Mouse (Mus musculus): ENCODE results near the gene Plch2. TPM values are rescaled to one million over a fixed set of nuclear protein-coding genes. Genes with fewer than 3 reads are reported as not detected.

Gene Plch2
- polyA plus RNA-seq, 1 experiment = 37.6 TPM

DNA sequence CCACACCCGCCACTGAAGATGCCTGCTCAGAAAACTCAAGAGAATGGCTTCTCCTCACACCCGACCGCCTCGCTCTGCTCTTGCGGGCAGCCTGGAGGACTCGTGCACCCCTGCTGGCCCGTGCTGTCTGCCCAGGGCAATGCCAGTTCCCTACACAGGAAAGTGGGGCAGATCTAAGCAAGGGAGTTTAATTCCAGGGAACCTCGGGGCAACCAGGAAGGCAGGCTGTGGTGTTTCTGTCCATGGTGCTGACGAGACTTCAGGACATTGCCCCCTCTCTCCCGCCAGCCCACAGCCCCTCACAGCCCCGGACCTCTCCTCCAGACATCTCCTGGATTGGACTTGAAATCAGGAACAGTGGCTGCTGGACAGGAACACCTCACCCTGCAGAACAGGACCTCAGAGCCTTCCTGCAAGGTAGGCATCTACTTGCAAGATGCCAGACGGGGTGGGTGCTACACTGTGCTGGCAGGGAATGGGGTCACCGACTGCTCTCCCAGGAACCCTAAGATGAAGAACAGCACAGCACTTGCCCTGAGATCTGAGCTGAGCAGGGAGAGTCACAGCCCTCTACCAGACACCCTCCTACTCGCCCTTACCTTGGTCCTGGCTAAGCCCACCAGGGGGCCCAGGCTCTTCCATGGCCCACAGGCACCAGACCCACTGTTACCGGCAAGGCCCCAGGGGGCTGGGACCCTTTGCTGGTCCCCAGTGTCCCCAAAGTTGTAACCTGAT, 37.8 kb downstream of the Plch2 start:
- no peak for DNase-seq (ENCODE audit: low read depth)
- no peak for TF ChIP-seq POLR2A (IDR thresholded peaks at IDR 0.05; ENCODE audit: borderline replicate concordance, extremely low read depth, insufficient read depth, insufficient read length, poor library complexity, severe bottlenecking)
- TF ChIP-seq CTCF (IDR thresholded peaks at IDR 0.05; ENCODE audit: borderline replicate concordance, extremely low read depth, insufficient read depth, insufficient read length) = 0 out of 2 replicates have a peak, but pooled peaks have one; percentile 2

DNA sequence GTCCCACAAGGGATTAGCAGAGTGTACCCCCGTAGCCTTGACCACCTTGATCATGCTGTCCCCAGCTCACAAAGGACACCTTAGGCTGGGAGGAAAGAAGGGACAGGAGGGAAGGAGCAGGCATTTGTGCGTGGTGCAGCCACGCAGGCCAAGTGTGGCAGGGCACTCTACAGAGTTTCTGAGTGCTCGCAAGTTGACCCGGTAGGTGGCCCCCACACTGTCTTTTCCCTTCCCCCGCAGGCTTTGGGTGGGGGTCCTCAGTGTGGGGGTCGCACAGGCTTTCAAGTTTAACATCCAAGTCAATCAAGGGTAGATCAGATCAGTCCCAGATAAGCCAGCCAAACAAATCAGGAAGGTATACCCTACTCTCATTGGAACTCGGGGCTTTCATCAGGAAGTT, 38.5 kb downstream of the Plch2 start:
- DNase-seq (ENCODE audit: low read depth) = no peak

DNA sequence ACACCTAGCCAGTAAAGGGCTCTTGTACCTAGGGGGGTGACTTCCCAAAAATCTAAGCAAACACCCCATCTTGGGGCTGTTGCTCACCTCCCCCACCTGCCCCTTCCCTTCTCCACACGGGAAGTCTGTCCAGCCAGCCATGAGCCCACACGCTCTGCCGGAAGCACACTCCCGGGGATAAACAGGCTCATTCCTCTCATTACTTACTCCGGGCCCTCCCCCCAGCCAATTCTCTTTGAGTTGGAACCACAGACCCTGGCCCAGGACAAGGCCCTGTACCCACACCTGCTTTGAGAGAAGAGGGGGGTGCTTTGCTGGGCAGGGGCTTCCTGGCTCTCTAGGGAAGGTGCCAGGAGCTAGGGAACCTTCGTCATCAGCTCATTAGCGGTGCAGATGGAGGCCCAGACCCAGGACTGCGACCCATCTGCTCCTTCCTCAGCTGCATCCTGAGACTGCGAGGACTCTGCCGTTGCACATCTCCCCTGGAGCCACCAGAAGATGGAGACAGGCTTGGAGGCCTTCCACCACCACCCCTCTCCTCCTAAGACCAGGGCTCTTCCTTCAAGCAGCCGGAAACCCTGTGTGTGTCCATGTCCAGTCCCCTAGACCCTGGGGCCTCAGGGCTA, 39.2 kb downstream of the Plch2 start:
- TF ChIP-seq POLR2A (IDR thresholded peaks at IDR 0.05; ENCODE audit: borderline replicate concordance, extremely low read depth, insufficient read depth, insufficient read length, poor library complexity, severe bottlenecking) = no peak
- no peak for TF ChIP-seq CTCF (IDR thresholded peaks at IDR 0.05; ENCODE audit: borderline replicate concordance, extremely low read depth, insufficient read depth, insufficient read length)
- peak; percentile 70 for DNase-seq (ENCODE audit: low read depth)

More for the DNA sequence above, 38.5 kb downstream of the Plch2 start:
- TF ChIP-seq CTCF (IDR thresholded peaks at IDR 0.05; ENCODE audit: borderline replicate concordance, extremely low read depth, insufficient read depth, insufficient read length) (no peak), POLR2A (IDR thresholded peaks at IDR 0.05; ENCODE audit: borderline replicate concordance, extremely low read depth, insufficient read depth, insufficient read length, poor library complexity, severe bottlenecking) (no peak)

DNA sequence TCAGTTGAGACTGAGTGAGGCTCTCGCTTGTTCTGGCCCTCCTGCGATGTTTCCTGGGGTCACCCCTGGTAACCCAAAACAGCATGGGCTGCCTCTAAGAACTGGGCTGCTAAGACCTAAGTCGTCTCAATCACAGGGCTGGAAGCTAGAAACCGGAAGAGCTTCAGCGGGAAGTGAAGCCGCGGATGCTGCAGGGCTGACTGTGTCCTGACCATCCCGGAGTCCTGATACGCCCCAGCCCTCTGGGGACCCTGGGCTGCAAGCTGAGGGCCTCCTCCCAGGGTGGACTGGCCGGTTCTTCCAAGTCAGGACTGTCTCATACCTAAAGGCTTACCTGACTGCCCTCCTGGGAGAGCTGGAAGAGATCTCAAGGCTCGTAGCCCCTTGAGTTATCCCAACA, 39.8 kb downstream of the Plch2 start:
- no peak for TF ChIP-seq CTCF (IDR thresholded peaks at IDR 0.05; ENCODE audit: borderline replicate concordance, extremely low read depth, insufficient read depth, insufficient read length)
- TF ChIP-seq POLR2A (IDR thresholded peaks at IDR 0.05; ENCODE audit: borderline replicate concordance, extremely low read depth, insufficient read depth, insufficient read length, poor library complexity, severe bottlenecking) = no peak

DNA sequence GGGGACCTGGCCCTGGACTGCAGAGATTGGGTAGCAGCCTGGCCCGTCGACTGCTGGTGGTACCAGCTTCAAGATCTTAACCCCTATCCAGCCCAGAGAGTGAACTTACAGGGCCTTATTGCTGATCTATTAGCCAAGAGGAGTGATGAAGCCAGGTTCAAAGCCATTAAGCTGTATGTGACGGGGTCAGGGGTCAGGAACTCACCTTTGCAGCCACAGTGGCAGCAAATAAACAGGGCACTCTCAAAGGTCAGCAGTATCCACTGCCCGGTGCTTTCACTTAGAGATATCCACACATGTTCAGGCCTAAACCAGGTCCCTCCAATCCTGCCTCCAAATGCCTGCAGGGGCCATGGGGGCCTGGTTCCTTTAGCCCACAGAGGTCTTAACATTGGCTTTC, 41.0 kb downstream of the Plch2 start:
- DNase-seq (ENCODE audit: low read depth) = no peak
- TF ChIP-seq CTCF (IDR thresholded peaks at IDR 0.05; ENCODE audit: borderline replicate concordance, extremely low read depth, insufficient read depth, insufficient read length) (no peak), POLR2A (IDR thresholded peaks at IDR 0.05; ENCODE audit: borderline replicate concordance, extremely low read depth, insufficient read depth, insufficient read length, poor library complexity, severe bottlenecking) (no peak)

More for the DNA sequence above, 39.8 kb downstream of the Plch2 start:
- DNase-seq (ENCODE audit: low read depth) = no peak

DNA sequence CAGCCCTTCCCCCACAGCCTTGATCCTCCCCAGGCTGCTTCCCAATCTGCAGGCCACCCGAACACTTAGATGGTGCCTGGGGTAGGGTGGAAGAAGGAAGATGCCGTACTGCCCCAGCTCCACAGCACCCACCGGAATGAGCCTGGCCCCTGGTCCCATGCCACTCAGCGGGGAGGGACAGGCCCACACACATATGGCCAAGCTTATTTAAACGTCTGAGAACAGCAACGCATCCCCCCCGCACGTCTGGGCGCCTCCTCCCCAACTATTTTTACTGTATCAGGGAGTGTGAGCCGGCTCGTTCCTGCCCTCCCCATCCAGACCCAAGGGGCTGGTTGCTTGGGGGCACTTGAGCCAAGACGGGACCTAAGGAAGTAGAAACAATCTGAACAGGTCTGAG, 41.8 kb downstream of the Plch2 start:
- TF ChIP-seq CTCF (IDR thresholded peaks at IDR 0.05; ENCODE audit: borderline replicate concordance, extremely low read depth, insufficient read depth, insufficient read length) (no peak), POLR2A (IDR thresholded peaks at IDR 0.05; ENCODE audit: borderline replicate concordance, extremely low read depth, insufficient read depth, insufficient read length, poor library complexity, severe bottlenecking) (no peak)
- DNase-seq (ENCODE audit: low read depth) = no peak

DNA sequence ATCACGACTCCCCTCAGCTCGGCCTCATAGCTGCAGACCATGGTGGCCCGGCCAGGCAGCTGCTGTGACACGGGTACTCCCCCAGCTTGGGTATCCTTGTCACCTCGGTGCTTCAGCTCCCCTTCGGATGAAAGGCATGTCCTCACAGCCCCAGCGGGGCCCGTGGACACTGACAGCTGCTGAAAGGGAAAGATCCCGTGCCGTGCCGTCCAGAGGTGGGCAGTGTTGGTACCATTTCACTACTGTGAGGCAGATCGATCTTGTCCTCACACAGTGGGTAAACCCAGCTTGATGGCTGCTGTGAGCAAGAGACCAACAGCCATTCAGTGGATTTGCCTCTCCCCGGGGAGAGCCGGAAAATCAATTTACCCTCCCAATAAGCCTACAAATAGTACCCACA, 42.3 kb downstream of the Plch2 start:
- no peak for DNase-seq (ENCODE audit: low read depth)
- no peak for TF ChIP-seq CTCF (IDR thresholded peaks at IDR 0.05; ENCODE audit: borderline replicate concordance, extremely low read depth, insufficient read depth, insufficient read length)
- no peak for TF ChIP-seq POLR2A (IDR thresholded peaks at IDR 0.05; ENCODE audit: borderline replicate concordance, extremely low read depth, insufficient read depth, insufficient read length, poor library complexity, severe bottlenecking)

DNA sequence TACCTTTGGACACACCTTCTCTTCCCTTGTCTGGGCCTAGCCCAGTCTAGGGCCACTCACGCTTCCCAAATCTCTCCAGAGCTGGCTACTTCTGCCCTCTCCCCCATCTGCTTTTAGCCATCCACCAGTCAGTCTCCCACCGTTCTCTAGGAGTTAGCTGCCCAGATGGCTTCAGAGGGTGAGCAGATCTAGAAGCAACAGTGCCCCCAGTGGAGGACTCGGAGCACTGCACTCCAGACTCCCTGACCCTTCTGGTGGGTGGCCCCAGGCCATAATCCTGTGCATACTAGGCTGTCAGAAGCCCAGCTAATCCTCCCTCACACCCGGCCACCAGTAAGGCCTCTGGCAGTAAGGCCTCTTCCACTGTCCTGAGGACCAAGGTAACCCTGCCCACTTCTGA, 43.8 kb downstream of the Plch2 start:
- TF ChIP-seq CTCF (IDR thresholded peaks at IDR 0.05; ENCODE audit: borderline replicate concordance, extremely low read depth, insufficient read depth, insufficient read length) (peak; percentile 92), POLR2A (IDR thresholded peaks at IDR 0.05; ENCODE audit: borderline replicate concordance, extremely low read depth, insufficient read depth, insufficient read length, poor library complexity, severe bottlenecking) (no peak)
- DNase-seq (ENCODE audit: low read depth) = peak; percentile 77

DNA sequence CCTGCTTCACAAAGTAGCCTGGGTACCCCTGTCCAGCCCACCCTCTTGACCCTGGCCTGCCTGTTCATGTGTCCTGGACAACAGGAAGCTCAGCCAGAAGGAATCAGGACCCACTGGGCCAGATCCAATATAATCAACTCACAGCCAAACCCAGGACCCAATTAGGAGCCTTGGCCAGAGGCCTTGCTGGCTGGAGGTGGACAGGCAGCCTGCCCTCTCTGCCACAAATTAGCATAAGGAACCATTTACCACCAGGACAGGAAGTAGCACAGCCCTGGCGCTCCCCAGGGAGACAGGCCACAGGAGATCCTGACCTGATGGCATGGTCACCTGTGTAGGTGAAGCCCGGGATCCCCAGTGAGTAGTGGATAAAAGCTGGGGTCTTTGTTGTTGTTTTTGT, 44.5 kb downstream of the Plch2 start:
- no peak for TF ChIP-seq POLR2A (IDR thresholded peaks at IDR 0.05; ENCODE audit: borderline replicate concordance, extremely low read depth, insufficient read depth, insufficient read length, poor library complexity, severe bottlenecking)
- DNase-seq (ENCODE audit: low read depth) = no peak

DNA sequence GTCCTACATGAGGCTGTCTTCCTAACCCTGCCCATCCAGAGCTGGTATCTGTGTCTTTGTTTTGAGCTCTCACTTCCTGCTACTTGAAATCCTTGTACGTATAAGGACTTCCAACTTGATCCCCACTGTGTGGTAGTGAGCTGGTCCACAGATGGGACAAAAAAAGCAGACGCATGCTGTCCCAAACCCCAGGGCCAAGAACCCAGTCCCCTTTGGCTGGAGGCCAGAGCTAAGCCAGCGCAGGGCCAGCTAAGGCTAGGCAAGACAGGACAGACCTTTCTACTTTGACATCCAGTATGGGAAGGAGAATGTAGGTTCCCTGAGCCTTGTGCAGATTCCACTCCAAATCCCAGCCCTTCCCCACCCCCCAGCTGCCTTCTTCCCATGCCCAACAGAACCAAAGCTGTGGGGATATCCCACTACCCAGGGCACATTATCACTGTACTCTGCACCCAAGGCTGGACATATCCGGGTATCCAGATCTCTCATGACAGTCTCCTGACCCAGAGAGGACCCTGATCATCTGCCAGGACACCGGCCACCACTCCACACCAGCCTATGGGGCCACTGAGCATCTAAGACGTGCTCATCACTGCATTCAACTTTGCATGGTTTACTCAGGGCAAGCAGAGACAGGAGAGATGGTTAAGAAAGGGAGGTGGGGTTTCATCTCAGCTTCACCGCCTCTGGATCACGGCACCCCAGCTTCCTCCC, 45.1 kb downstream of the Plch2 start:
- no peak for DNase-seq (ENCODE audit: low read depth)
- TF ChIP-seq CTCF (IDR thresholded peaks at IDR 0.05; ENCODE audit: borderline replicate concordance, extremely low read depth, insufficient read depth, insufficient read length) = no peak
- no peak for TF ChIP-seq POLR2A (IDR thresholded peaks at IDR 0.05; ENCODE audit: borderline replicate concordance, extremely low read depth, insufficient read depth, insufficient read length, poor library complexity, severe bottlenecking)

DNA sequence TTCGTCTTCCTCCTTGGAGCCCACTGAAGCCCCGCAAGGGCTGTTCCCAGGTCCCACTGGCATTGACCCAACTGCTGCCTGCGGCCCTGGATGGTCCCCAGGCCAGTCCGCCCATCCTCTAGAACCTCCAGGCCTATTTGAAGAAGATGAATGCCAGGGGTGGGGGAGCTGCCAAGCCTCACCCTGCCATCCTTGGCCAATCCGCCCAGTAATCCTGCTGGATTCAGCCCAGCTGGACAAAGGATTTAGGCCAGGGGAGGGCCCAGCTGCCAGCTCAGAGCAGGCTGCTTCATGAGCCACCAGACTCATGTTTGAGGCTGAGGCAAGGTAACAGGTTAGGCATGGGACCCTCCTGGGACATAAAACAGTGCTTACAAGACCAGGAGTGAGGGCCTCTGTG, 45.7 kb downstream of the Plch2 start:
- peak; percentile 71 for DNase-seq (ENCODE audit: low read depth)
- TF ChIP-seq CTCF (IDR thresholded peaks at IDR 0.05; ENCODE audit: borderline replicate concordance, extremely low read depth, insufficient read depth, insufficient read length) (no peak), POLR2A (IDR thresholded peaks at IDR 0.05; ENCODE audit: borderline replicate concordance, extremely low read depth, insufficient read depth, insufficient read length, poor library complexity, severe bottlenecking) (no peak)

Measured in brain, embryonic 14.5 days (tissue).